Mouse (Mus musculus) limb, embryonic 11.5 days (tissue): Measurements from ENCODE around the gene Zswim2. TPM values are rescaled to one million over a fixed set of nuclear protein-coding genes. Genes with fewer than 3 reads are reported as not detected.
A peak's percentile ranks its signal among the peaks of the same experiment; 100 is the strongest.

Experiments
- ATAC-seq: fragments of 200-750 bp; cut with Nextera tagmentation; 2 replicates; pipeline ENCODE4 v1.8.0; 2017; ENCODE audit warnings: low read depth; ENCODE audit not compliant: insufficient number of reproducible peaks, low FRiP score, low TSS enrichment
- DNase-seq: peaks from one replicate; pipeline ENCODE4 v3.0.0-alpha.2; 2015; ENCODE audit warnings: low spot score
- H3K27ac ChIP-seq: fragments of 300-500 bp; sonication (generic); replicated peaks from 2 replicates; pipeline ENCODE4 v1.5.1; 2014; ENCODE audit warnings: low read depth, mild to moderate bottlenecking, low read length
- H3K27me3 ChIP-seq: fragments of 300-500 bp; sonication (generic); 2 replicates; pipeline ENCODE4 v1.6.1; 2014; ENCODE audit warnings: mild to moderate bottlenecking, low read length, mixed read lengths; ENCODE audit not compliant: control insufficient read depth, insufficient read depth
- H3K36me3 ChIP-seq: fragments of 300-500 bp; sonication (generic); 2 replicates; pipeline ENCODE4 v1.6.1; 2014; ENCODE audit warnings: mild to moderate bottlenecking, low read length, moderate library complexity, mixed read lengths; ENCODE audit not compliant: control insufficient read depth, insufficient read depth
- H3K4me1 ChIP-seq: fragments of 300-500 bp; sonication (generic); 2 replicates; pipeline ENCODE4 v1.6.1; 2014; ENCODE audit warnings: low read length, mixed read lengths; ENCODE audit not compliant: control insufficient read depth, insufficient read depth
- H3K4me2 ChIP-seq: fragments of 300-500 bp; sonication (generic); 2 replicates; pipeline ENCODE4 v1.6.1; 2014; ENCODE audit warnings: low read depth, mild to moderate bottlenecking, moderate library complexity; ENCODE audit not compliant: severe bottlenecking
- H3K4me3 ChIP-seq: fragments of 300-500 bp; sonication (generic); 2 replicates; pipeline ENCODE4 v1.5.1; 2014; ENCODE audit warnings: low read depth, low read length
- H3K9ac ChIP-seq: fragments of 300-500 bp; sonication (generic); 2 replicates; pipeline ENCODE4 v1.6.1; 2014; ENCODE audit warnings: mild to moderate bottlenecking, low read length
- H3K9me3 ChIP-seq: fragments of 300-500 bp; sonication (generic); 2 replicates; pipeline ENCODE4 v1.6.1; 2016; ENCODE audit warnings: low read length; ENCODE audit not compliant: control insufficient read depth
- WGBS: fragments of 180-500 bp; shearing (Covaris S2); extraction: QIAGEN DNeasy Blood & Tissue Kit; methylation state at CpG from one replicate; pipeline ENCODE4 v1.1.7; 2014; 5-methylcytosine and 5-hydroxymethylcytosine counted together
- polyA plus RNA-seq: library from polyadenylated mRNA; unstranded; fragments of >200 nt; fragmentation: Nextera tagmentation; extraction: Ambion mirVana; gene quantifications from 2 replicates; pipeline ENCODE4 v1.2.1, GENCODE M21; 2014

The Zswim2 gene
- polyA plus RNA-seq, 1 experiment from 2014 or later: not detected

GRCm38 (mm10) chr2:83941792-83942191, 764 bp upstream of the Zswim2 start:
- H3K27me3 ChIP-seq: no peaks in the 10 kb centered on the region
- ATAC-seq (no peak), DNase-seq (no peak)
- no peak overlapping the region for H3K9ac ChIP-seq
- H3K4me2 ChIP-seq: no peak overlapping the region
- no peaks in the 10 kb centered on the region for H3K36me3 ChIP-seq
- WGBS: 78% methylated on average over 4 of the region's 4 CpGs
- no peak overlapping the region for H3K4me3 ChIP-seq
- H3K4me1 ChIP-seq: no peaks in the 10 kb centered on the region
- no peaks in the 10 kb centered on the region for H3K9me3 ChIP-seq
- no peak overlapping the region for H3K27ac ChIP-seq

GRCm38 (mm10) chr2:83941378-83941777, 350 bp upstream of the Zswim2 start:
- Histone ChIP-seq H3K27ac (no peak overlapping the region), H3K27me3 (no peaks in the 10 kb centered on the region), H3K9ac (no peak overlapping the region), H3K4me3 (no peak overlapping the region), H3K36me3 (no peaks in the 10 kb centered on the region), H3K9me3 (no peaks in the 10 kb centered on the region), H3K4me1 (no peaks in the 10 kb centered on the region), H3K4me2 (peak overlapping the region; percentile 51; the same call in 1 of the 2 replicates)
- DNase-seq: no peak
- WGBS: 54% methylated on average over 3 of the region's 3 CpGs
- ATAC-seq: peak; percentile 42; the same call in 1 of the 2 replicates

DNA sequence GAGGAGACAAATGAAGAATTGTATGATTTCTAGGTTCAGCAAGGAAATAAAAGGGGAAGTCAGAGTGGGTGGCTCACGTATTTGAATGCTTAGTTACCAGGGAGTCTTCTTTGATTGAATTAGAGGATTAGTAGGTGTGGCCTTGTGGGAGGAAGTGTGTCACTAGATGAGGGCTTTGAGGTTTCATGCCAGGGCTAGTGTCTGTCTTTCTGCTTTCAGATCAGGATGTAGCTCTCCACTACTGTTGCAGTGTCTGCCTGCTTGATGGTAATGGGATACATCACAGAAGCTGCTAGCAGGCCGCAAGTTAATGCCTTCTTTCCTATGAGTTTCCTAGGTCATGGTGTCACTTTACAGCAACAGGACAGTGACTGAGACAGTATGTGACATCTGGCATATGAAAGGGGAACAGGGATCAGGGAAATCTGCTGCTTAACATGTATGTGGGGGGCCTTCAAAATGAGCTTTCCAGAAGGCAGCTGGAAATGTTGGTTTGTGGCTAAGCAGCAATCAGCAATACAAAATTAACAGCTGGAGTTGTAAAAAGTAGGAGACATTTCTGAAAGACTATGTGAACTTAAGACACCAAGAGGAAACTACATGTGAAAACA, 11.4 kb downstream of the Zswim2 start:
- no peak overlapping the region for H3K9ac ChIP-seq
- 50% methylated on average over 2 of the region's 2 CpGs for WGBS
- no peak overlapping the region for H3K4me3 ChIP-seq
- H3K4me1 ChIP-seq: 0 out of 2 replicates have a peak, but pooled peaks cover 3% of the 10 kb centered on the region
- no peaks in the 10 kb centered on the region for H3K36me3 ChIP-seq
- H3K9me3 ChIP-seq: no peaks in the 10 kb centered on the region
- DNase-seq (no peak), ATAC-seq (no peak)
- no peak overlapping the region for H3K27ac ChIP-seq
- H3K4me2 ChIP-seq: no peak overlapping the region
- H3K27me3 ChIP-seq: no peaks in the 10 kb centered on the region

DNA sequence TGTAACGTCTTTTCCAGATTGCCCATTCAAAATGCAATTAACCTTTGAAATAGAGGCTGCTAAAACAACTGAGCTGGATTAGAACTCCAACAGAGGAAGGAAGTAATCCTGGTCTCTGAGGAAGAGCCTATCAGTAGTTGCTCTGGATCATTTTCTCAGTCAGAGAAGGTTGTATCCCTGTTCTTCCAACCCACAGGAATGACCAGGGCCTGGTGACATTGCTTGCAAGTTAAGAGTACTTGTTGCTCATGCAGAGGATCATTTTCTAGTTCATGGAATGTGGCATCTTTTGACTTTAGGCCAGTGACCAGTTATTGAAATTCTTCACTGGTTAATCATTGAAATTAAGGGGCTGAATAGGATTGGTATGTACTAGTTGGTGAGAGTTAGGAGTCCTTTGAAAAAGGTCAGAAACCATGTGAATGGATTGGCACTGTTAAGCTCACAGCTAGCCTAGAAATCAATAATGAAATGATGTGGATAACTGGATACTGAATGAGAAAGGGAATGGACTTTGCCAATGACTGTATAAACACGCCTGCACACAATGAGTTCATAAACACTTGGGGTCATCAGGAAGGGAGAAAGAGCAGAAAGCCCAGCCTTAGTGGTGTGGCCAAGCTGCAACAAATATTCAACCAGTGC, 39.0 kb downstream of the Zswim2 start:
- no peak overlapping the region for H3K4me2 ChIP-seq
- H3K36me3 ChIP-seq: no peaks in the 10 kb centered on the region
- H3K4me1 ChIP-seq: no peaks in the 10 kb centered on the region
- no peaks in the 10 kb centered on the region for H3K27me3 ChIP-seq
- H3K9ac ChIP-seq: no peak overlapping the region
- no peak overlapping the region for H3K27ac ChIP-seq
- no peak for ATAC-seq
- DNase-seq: no peak
- no peak overlapping the region for H3K4me3 ChIP-seq
- no peaks in the 10 kb centered on the region for H3K9me3 ChIP-seq
- 84% methylated on average over 2 of the region's 2 CpGs for WGBS

GRCm38 (mm10) chr2:83893701-83894100, 47.3 kb downstream of the Zswim2 start:
- Histone ChIP-seq H3K27me3 (no peaks in the 10 kb centered on the region), H3K4me1 (no peaks in the 10 kb centered on the region), H3K9me3 (no peaks in the 10 kb centered on the region), H3K4me2 (no peak overlapping the region), H3K27ac (no peak overlapping the region), H3K4me3 (no peak overlapping the region), H3K36me3 (no peaks in the 10 kb centered on the region), H3K9ac (no peak overlapping the region)
- WGBS: 93% methylated on average over 2 of the region's 2 CpGs
- DNase-seq (no peak), ATAC-seq (no peak)

DNA sequence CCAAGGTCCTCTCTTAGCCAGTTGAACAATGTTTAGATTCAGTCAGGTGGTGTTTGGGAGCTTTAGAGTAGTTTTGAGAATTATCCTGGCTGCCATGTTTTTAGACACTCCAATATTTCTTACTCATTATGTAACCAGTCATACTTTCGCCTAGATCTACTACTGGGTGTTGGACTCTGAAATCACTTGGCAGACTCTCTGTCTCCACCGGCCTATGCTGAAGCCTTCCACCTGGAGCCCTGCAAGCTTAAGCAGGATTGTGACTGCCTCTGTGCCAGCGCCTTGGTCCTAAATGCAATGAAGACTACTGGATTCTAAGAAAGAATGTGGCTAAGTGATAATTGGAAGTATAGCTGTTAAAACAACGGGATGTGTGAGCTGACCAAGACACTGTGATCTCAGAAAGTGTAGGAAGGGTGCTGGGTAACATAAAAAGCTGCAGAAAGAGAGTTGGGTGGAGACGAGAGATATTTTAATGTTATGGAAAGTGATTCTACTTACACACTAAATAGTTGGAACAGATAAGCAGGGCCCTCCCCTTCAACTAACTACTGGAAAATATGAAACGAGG, 57.1 kb downstream of the Zswim2 start:
- Histone ChIP-seq H3K4me3 (no peak overlapping the region), H3K36me3 (no peaks in the 10 kb centered on the region), H3K27ac (no peak overlapping the region), H3K27me3 (no peaks in the 10 kb centered on the region), H3K9ac (no peak overlapping the region), H3K4me2 (no peak overlapping the region), H3K9me3 (no peaks in the 10 kb centered on the region), H3K4me1 (no peaks in the 10 kb centered on the region)
- WGBS: 85% methylated on average over 6 of the region's 6 CpGs
- ATAC-seq: no peak
- DNase-seq: no peak

Other genes starting within 250 kb of the Zswim2 start
- gene Itgav, start 216.8 kb downstream of the Zswim2 start, polyA plus RNA-seq: 66.3 and 78.2 TPM in 2 replicates
- 20.1 and 20.4 TPM in 2 replicates for gene Fam171b, start 128.6 kb downstream of the Zswim2 start, polyA plus RNA-seq
- not detected in 2 replicates for gene Gm13698, start 14.5 kb upstream of the Zswim2 start, polyA plus RNA-seq
- not detected in 2 replicates for gene Gm13693, start 20.3 kb upstream of the Zswim2 start, polyA plus RNA-seq
- gene Gm13695, start 26.1 kb upstream of the Zswim2 start, polyA plus RNA-seq: not detected in 2 replicates
- not detected in 2 replicates for gene Gm13696, start 31.9 kb upstream of the Zswim2 start, polyA plus RNA-seq
- gene Gm13694, start 37.7 kb upstream of the Zswim2 start, polyA plus RNA-seq: not detected in 2 replicates
- not detected in 2 replicates for gene Gm13697, start 43.5 kb upstream of the Zswim2 start, polyA plus RNA-seq
- not detected in 2 replicates for gene Gm13691, start 49.3 kb upstream of the Zswim2 start, polyA plus RNA-seq